Mouse (Mus musculus) MEL (cell line): ENCODE measurements around the gene Gm28035.

ENCODE experiments used
- CTCF ChIP-seq, 3 experiments: IDR thresholded peaks in 2 of 3; conservative IDR thresholded peaks in 1 of 3; 2 replicates each; pipeline ENCODE4 v1.5.1; 2011 to 2012; ENCODE audit warnings: low read length in 3 of 3, low read depth in 2 of 3, mild to moderate bottlenecking in 2 of 3, improper control_type of control experiment in 1 of 3, inconsistent platforms in 1 of 3, mixed read lengths in 1 of 3, moderate library complexity in 1 of 3; ENCODE audit not compliant: control insufficient read depth in 1 of 3, insufficient read depth in 1 of 3, poor library complexity in 1 of 3, severe bottlenecking in 1 of 3
- MAFK ChIP-seq: IDR thresholded peaks from 2 replicates; pipeline ENCODE4 v1.6.1; 2011; ENCODE audit warnings: low read depth, mild to moderate bottlenecking, low read length, improper control_type of control experiment, borderline replicate concordance
- SMC3 ChIP-seq: IDR thresholded peaks from 2 replicates; pipeline ENCODE4 v1.6.1; 2011; ENCODE audit warnings: low read depth, low read length, improper control_type of control experiment

DNA sequence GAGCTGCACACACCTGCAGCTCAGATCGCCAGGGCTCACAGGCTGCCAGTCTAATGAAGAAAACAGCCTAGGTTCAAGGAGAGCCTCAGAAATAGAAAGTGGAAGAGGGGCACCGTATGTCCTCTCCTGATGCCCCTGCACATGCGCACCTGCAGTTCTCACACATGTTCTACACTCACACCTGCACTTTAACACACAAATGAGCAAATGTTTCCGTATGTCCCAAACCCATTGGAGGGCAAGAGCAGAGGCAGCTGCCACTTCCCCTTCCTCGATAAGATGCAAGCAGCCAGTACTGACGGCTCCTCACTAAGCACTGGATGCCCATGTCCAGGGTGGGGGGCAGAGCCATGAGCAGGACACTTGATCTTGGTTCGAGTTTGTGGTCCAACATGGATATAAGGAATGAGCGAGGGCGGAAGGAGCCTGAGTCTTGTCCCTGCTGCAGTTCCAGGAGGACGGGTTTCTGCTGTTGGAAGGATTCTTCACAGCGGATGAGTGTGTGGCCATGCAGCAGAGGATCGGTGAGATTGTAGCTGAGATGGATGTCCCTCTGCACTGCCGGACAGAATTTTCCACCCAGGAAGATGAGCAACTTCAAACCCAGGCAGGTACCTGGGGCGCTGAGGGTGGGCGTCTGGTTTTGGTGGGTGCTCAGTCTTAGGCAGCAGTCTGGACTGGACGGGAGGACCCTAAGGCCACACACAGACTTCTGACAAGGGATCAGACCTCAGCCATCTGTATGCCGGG lies 29.0 kb downstream of the Gm28035 start:
- TF ChIP-seq MAFK (no peak), CTCF (IDR thresholded peaks at IDR 0.05 in 2 of 3, conservative IDR thresholded peaks at IDR 0.05 in 1 of 3; ENCODE audit: control insufficient read depth in 1 of 3, insufficient read depth in 1 of 3, low read depth in 2 of 3, low read length in 3 of 3, poor library complexity in 1 of 3, severe bottlenecking in 1 of 3) (no peak), SMC3 (no peak)
